Mouse (Mus musculus) ovary, postnatal 14 days (tissue): Measurements from ENCODE around the gene H2al1n.
"Not testable (repeated sequence)": the region's sequence is repeated elsewhere in the genome, so short reads cannot be mapped to it uniquely, and the experiment has no call there.

ENCODE experiments used
- DNase-seq: peaks from one replicate; pipeline ENCODE4 v3.0.0; 2022; ENCODE audit warnings: low spot score

Gene H2al1n

GRCm38 (mm10) chrX:14210848-14211247 lies at the start of gene H2al1n:
Gene H2al1n (plus strand): TSS chrX:14211148.
- not testable (repeated sequence) for DNase-seq

DNA sequence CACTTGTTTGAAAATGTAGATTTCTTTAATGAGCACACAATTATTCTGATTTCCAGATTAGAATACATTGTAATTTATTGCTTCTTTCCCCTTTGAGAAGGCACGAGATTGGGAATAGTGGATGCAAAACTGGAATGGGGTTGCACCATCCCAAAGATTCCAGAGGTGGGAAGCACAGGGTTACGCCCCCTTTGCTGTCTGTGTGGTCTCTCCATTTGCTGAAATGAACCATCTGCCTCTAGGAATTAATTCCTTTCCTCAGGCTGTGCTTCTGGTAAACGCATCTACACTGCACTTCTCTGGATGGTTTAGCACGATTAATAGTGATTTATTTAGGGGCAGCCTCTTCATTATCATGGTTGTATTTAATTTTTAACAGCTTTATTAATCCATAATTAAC lies 11.7 kb upstream of the H2al1n start:
- DNase-seq: no peak

- DNase-seq: no peak
Observed at GRCm38 (mm10) chrX:14206112-14206875, 4.7 kb upstream of the H2al1n start.

- DNase-seq: no peak
Observed at GRCm38 (mm10) chrX:14229218-14229617, 18.3 kb downstream of the H2al1n start.

DNA sequence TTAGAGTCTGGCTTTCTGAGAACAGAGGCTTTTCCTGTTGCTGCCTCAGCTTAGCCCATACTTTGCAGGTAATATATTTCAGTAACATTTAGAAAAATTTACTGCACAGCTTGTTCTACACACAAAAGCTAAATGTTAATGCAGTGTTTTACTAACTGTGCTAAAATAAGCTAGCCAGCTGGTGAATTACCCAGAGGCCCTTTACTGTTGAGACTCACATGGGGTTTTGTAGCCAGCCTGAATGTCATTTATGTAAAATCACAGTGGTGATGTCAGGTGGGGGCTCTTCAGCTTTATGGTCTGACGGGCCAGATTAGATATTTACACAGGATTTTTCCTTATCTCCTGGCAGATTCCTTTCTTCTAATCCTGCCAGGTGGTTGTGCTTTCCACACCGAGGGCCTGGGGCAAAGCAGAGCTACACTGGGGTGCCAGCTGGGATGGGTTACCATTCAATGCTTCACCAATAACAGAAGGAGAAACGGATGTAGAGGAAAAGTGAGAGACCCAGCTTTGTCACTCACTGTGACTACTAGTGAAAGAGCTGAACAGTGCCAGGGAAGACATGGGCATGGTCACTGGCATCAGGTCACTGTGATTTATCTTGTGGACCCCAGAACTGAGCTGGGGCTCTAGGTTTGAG lies 48.8 kb downstream of the H2al1n start:
- no peak for DNase-seq
